Mouse (Mus musculus): ENCODE measurements around the gene Lingo2. TPM values are rescaled to one million over a fixed set of nuclear protein-coding genes. Genes with fewer than 3 reads are reported as not detected.
"Not testable (repeated sequence)": the region's sequence is repeated elsewhere in the genome, so short reads cannot be mapped to it uniquely, and the experiment has no call there.

The Lingo2 gene
- polyA plus RNA-seq, 1 experiment from 2014 or later: 134 TPM

- H3K27ac ChIP-seq (ENCODE audit: low read depth, low read length): no peak overlapping the region
- no peaks in the 10 kb centered on the region; the same call in 1 of the 2 replicates for H3K4me1 ChIP-seq (ENCODE audit: control insufficient read depth, insufficient read depth, low read length)
- H3K36me3 ChIP-seq (ENCODE audit: control insufficient read depth, insufficient read depth, low read length): no peaks in the 10 kb centered on the region
- no peak for ATAC-seq (ENCODE audit: low read depth)
- no peak overlapping the region for H3K4me3 ChIP-seq (ENCODE audit: low read depth, low read length)
- H3K27me3 ChIP-seq (ENCODE audit: control insufficient read depth, insufficient read depth, low read length): no peaks in the 10 kb centered on the region
- 78% methylated on average over 2 of the region's 2 CpGs for WGBS
- no peaks in the 10 kb centered on the region for H3K9me3 ChIP-seq (ENCODE audit: control insufficient read depth, low read length)
- no peak overlapping the region for H3K4me2 ChIP-seq (ENCODE audit: low read depth, low read length)
- no peak overlapping the region for H3K9ac ChIP-seq (replicated peaks; ENCODE audit: low read depth, low read length)
Observed at GRCm38 (mm10) chr4:35695137-35695522, 1256.4 kb downstream of the Lingo2 start.

- H3K27ac ChIP-seq (ENCODE audit: low read depth, low read length): no peak overlapping the region
- H3K4me3 ChIP-seq (ENCODE audit: low read depth, low read length): no peak overlapping the region
- H3K4me1 ChIP-seq (ENCODE audit: control insufficient read depth, insufficient read depth, low read length): no peaks in the 10 kb centered on the region; the same call in 1 of the 2 replicates
- no peak overlapping the region for H3K9ac ChIP-seq (replicated peaks; ENCODE audit: low read depth, low read length)
- no peaks in the 10 kb centered on the region for H3K9me3 ChIP-seq (ENCODE audit: control insufficient read depth, low read length)
- no peaks in the 10 kb centered on the region for H3K27me3 ChIP-seq (ENCODE audit: control insufficient read depth, insufficient read depth, low read length)
- 90% methylated on average over 4 of the region's 4 CpGs for WGBS
- no peak overlapping the region for H3K4me2 ChIP-seq (ENCODE audit: low read depth, low read length)
- ATAC-seq (ENCODE audit: low read depth): no peak
- H3K36me3 ChIP-seq (ENCODE audit: control insufficient read depth, insufficient read depth, low read length): no peaks in the 10 kb centered on the region
Observed at GRCm38 (mm10) chr4:35694360-35695136, 1257.0 kb downstream of the Lingo2 start.

GRCm38 (mm10) chr4:35690521-35690920, 1261.0 kb downstream of the Lingo2 start:
- no peak for ATAC-seq (ENCODE audit: low read depth)
- H3K9ac ChIP-seq (replicated peaks; ENCODE audit: low read depth, low read length): no peak overlapping the region
- H3K36me3 ChIP-seq (ENCODE audit: control insufficient read depth, insufficient read depth, low read length): no peaks in the 10 kb centered on the region
- H3K4me2 ChIP-seq (ENCODE audit: low read depth, low read length): no peak overlapping the region
- H3K4me3 ChIP-seq (ENCODE audit: low read depth, low read length): no peak overlapping the region
- H3K27ac ChIP-seq (ENCODE audit: low read depth, low read length): no peak overlapping the region
- H3K4me1 ChIP-seq (ENCODE audit: control insufficient read depth, insufficient read depth, low read length): no peaks in the 10 kb centered on the region
- 77% methylated on average over 5 of the region's 5 CpGs for WGBS
- no peaks in the 10 kb centered on the region for H3K27me3 ChIP-seq (ENCODE audit: control insufficient read depth, insufficient read depth, low read length)
- no peaks in the 10 kb centered on the region for H3K9me3 ChIP-seq (ENCODE audit: control insufficient read depth, low read length)

- 58% methylated on average over 5 of the region's 5 CpGs for WGBS
- H3K4me2 ChIP-seq (ENCODE audit: low read depth, low read length); H3K36me3 ChIP-seq (ENCODE audit: control insufficient read depth, insufficient read depth, low read length); H3K9me3 ChIP-seq (ENCODE audit: control insufficient read depth, low read length); H3K4me3 ChIP-seq (ENCODE audit: low read depth, low read length); H3K27ac ChIP-seq (ENCODE audit: low read depth, low read length); H3K4me1 ChIP-seq (ENCODE audit: control insufficient read depth, insufficient read depth, low read length); H3K9ac ChIP-seq (replicated peaks; ENCODE audit: low read depth, low read length); H3K27me3 ChIP-seq (ENCODE audit: control insufficient read depth, insufficient read depth, low read length): not testable (repeated sequence)
- peak; percentile 69; the same call in 1 of the 2 replicates for ATAC-seq (ENCODE audit: low read depth)
Observed at GRCm38 (mm10) chr4:35688498-35689240, 1262.9 kb downstream of the Lingo2 start.

MicroRNA genes within 50 kb of the gene (microRNA counts, 519-probe panel; counts per million panel counts)
- microRNA mmu-miR-873: 2,319 counts per million, percentile 8 among the panel's probes with 10 or more counts
- not detected for microRNA mmu-miR-876-3p
- not detected for microRNA mmu-miR-876-5p

Small RNAs within 50 kb of the gene (microRNA-seq; reads per million reads assigned to microRNA genes)
- gene Mir873a (not detected), gene Mir873b (not detected), gene Mir876 (not detected)
